Mouse (Mus musculus): ENCODE results near the gene Vps9d1.
"Not testable (repeated sequence)": the region's sequence is repeated elsewhere in the genome, so short reads cannot be mapped to it uniquely, and the experiment has no call there.

DNA sequence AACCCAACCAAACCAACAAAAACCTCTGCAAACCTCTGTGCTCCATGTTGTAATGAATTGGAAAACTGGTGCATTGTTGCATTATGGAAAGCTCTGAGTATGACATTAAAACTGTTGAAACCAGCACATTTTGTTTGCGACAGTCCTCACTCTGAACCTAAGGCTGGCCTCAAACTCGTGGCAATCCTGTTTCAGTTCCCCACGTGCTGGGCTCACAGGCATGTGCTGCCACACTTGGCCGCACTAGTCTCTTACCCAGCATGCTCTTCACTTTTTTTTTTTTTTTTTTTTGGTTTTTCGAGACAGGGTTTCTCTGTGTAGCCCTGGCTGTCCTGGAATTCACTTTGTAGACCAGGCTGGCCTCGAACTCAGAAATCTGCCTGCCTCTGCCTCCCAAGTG is 28.8 kb upstream of the Vps9d1 start:
- not testable (repeated sequence) for TF ChIP-seq CTCF, EP300 (IDR thresholded peaks at IDR 0.05; ENCODE audit: low read depth)

Measured in heart, postnatal 0 days (tissue).